Mouse (Mus musculus) hindbrain, embryonic 14.5 days (tissue): ENCODE measurements at regions not wholly inside any gene's neighbourhood (a gene's known extent, or its start where the extent isn't known, plus 50 kb on each side); places are given as distances from the start of the nearest gene placed in this dataset.

Source experiments
- ATAC-seq: fragments of 200-750 bp; cut with Nextera tagmentation; 2 replicates; pipeline ENCODE4 v1.8.0; 2017; ENCODE audit warnings: moderate number of reproducible peaks, mild to moderate bottlenecking, moderate TSS enrichment, moderate library complexity; ENCODE audit not compliant: low FRiP score
- DNase-seq: peaks from one replicate; pipeline ENCODE4 v3.0.0-alpha.2; 2015; ENCODE audit warnings: low spot score
- H3K27ac ChIP-seq: fragments of 300-500 bp; sonication (generic); 2 replicates; pipeline ENCODE4 v1.5.1; 2014; ENCODE audit warnings: mild to moderate bottlenecking, moderate library complexity
- H3K27me3 ChIP-seq: fragments of 300-500 bp; sonication (generic); 2 replicates; pipeline ENCODE4 v1.6.1; 2014; ENCODE audit warnings: mild to moderate bottlenecking, low read length, mixed read lengths; ENCODE audit not compliant: control insufficient read depth, insufficient read depth
- H3K36me3 ChIP-seq: fragments of 300-500 bp; sonication (generic); replicated peaks from 2 replicates; pipeline ENCODE4 v1.6.1; 2014; ENCODE audit not compliant: control insufficient read depth, insufficient read depth
- H3K4me1 ChIP-seq: fragments of 300-500 bp; sonication (generic); replicated peaks from 2 replicates; pipeline ENCODE4 v1.6.1; 2014; ENCODE audit warnings: antibody characterized with exemption, low read length, mixed read lengths; ENCODE audit not compliant: control insufficient read depth, insufficient read depth
- H3K4me2 ChIP-seq: fragments of 300-500 bp; sonication (generic); replicated peaks from 2 replicates; pipeline ENCODE4 v1.6.1; 2014; ENCODE audit warnings: mild to moderate bottlenecking, moderate library complexity
- H3K4me3 ChIP-seq: fragments of 300-500 bp; sonication (generic); replicated peaks from 2 replicates; pipeline ENCODE4 v1.5.1; 2014; ENCODE audit warnings: mild to moderate bottlenecking, low read length
- H3K9ac ChIP-seq: fragments of 300-500 bp; sonication (generic); 2 replicates; pipeline ENCODE4 v1.6.1; 2014
- H3K9me3 ChIP-seq: fragments of 300-500 bp; sonication (generic); 2 replicates; pipeline ENCODE4 v1.6.1; 2016; ENCODE audit warnings: low read length; ENCODE audit not compliant: control insufficient read depth
- WGBS: fragments of 180-500 bp; shearing (Covaris S2); extraction: QIAGEN DNeasy Blood & Tissue Kit; methylation state at CpG from one replicate; pipeline ENCODE4 v1.1.7; 2014; 5-methylcytosine and 5-hydroxymethylcytosine counted together

- H3K27me3 ChIP-seq: no peaks in the 10 kb centered on the region
- H3K36me3 ChIP-seq: no peaks in the 10 kb centered on the region
- H3K27ac ChIP-seq: no peak overlapping the region
- no peak for ATAC-seq
- no peak overlapping the region for H3K9ac ChIP-seq
- no peaks in the 10 kb centered on the region for H3K9me3 ChIP-seq
- H3K4me1 ChIP-seq: no peaks in the 10 kb centered on the region
- DNase-seq: no peak
- 55% methylated on average over 2 of the region's 2 CpGs for WGBS
- no peak overlapping the region for H3K4me3 ChIP-seq
- no peak overlapping the region for H3K4me2 ChIP-seq
Measured at GRCm38 (mm10) chr7:88214713-88215198, 63.1 kb upstream of the Ctsc start.

GRCm38 (mm10) chr7:88215425-88215824 is 62.5 kb upstream of the Ctsc start:
- no peak overlapping the region for H3K9ac ChIP-seq
- no peaks in the 10 kb centered on the region for H3K9me3 ChIP-seq
- H3K4me3 ChIP-seq: no peak overlapping the region
- no peak overlapping the region for H3K4me2 ChIP-seq
- no peaks in the 10 kb centered on the region for H3K4me1 ChIP-seq
- no peaks in the 10 kb centered on the region for H3K27me3 ChIP-seq
- H3K36me3 ChIP-seq: no peaks in the 10 kb centered on the region
- WGBS: 95% methylated on average over 1 of the region's 1 CpGs
- ATAC-seq (no peak), DNase-seq (no peak)
- no peak overlapping the region for H3K27ac ChIP-seq

GRCm38 (mm10) chr7:88222141-88222540 is 55.7 kb upstream of the Ctsc start:
- Histone ChIP-seq H3K9me3 (no peaks in the 10 kb centered on the region), H3K4me1 (no peaks in the 10 kb centered on the region), H3K27me3 (no peaks in the 10 kb centered on the region), H3K9ac (no peak overlapping the region), H3K4me3 (no peak overlapping the region), H3K27ac (no peak overlapping the region), H3K4me2 (no peak overlapping the region), H3K36me3 (no peaks in the 10 kb centered on the region)
- no peak for ATAC-seq
- 88% methylated on average over 2 of the region's 2 CpGs for WGBS
- no peak for DNase-seq

- ATAC-seq (no peak), DNase-seq (no peak)
- Histone ChIP-seq H3K4me1 (no peaks in the 10 kb centered on the region), H3K27me3 (no peaks in the 10 kb centered on the region), H3K9ac (no peak overlapping the region), H3K9me3 (no peaks in the 10 kb centered on the region), H3K4me3 (no peak overlapping the region), H3K27ac (no peak overlapping the region), H3K36me3 (no peaks in the 10 kb centered on the region), H3K4me2 (no peak overlapping the region)
- 74% methylated on average over 1 of the region's 1 CpGs for WGBS
Measured at GRCm38 (mm10) chr7:88225800-88226199, 52.1 kb upstream of the Ctsc start.
